Mouse (Mus musculus) thymus, adult 2 months (tissue): ENCODE results near the gene Riox2. TPM values are rescaled to one million over a fixed set of nuclear protein-coding genes. Genes with fewer than 3 reads are reported as not detected.

Source experiments
- DNase-seq: peaks from one replicate; pipeline ENCODE4 v3.0.0; 2021
- H3K27ac ChIP-seq: fragments of 200-500 bp; 2 replicates; pipeline ENCODE4 v1.5.1; 2012; ENCODE audit warnings: low read length, control low read depth; ENCODE audit not compliant: control insufficient read depth, insufficient read depth
- H3K27me3 ChIP-seq: fragments of 200-500 bp; 2 replicates; pipeline ENCODE4 v1.6.1; 2012; ENCODE audit warnings: mild to moderate bottlenecking, low read length, moderate library complexity, mixed read lengths; ENCODE audit not compliant: control insufficient read depth, insufficient read depth
- H3K36me3 ChIP-seq: fragments of 200-500 bp; 2 replicates; pipeline ENCODE4 v1.6.1; 2012; ENCODE audit warnings: mild to moderate bottlenecking, low read length, moderate library complexity; ENCODE audit not compliant: control insufficient read depth, insufficient read depth
- H3K4me1 ChIP-seq: fragments of 200-500 bp; replicated peaks from 2 replicates; pipeline ENCODE4 v1.6.1; 2012; ENCODE audit warnings: low read length; ENCODE audit not compliant: control insufficient read depth, insufficient read depth
- H3K4me3 ChIP-seq: fragments of 200-500 bp; 2 replicates; pipeline ENCODE4 v1.5.1; 2012; ENCODE audit warnings: mild to moderate bottlenecking, low read length, control low read depth, moderate library complexity; ENCODE audit not compliant: control insufficient read depth, insufficient read depth
- CTCF ChIP-seq: fragments of 200-500 bp; IDR thresholded peaks from 2 replicates; pipeline ENCODE4 v1.5.1; 2012; ENCODE audit warnings: mild to moderate bottlenecking, control low read depth, low read length, moderate library complexity, borderline replicate concordance; ENCODE audit not compliant: control insufficient read depth, poor library complexity, insufficient read depth; ENCODE audit errors: extremely low read depth
- POLR2A ChIP-seq: fragments of 200-500 bp; IDR thresholded peaks from 2 replicates; pipeline ENCODE4 v1.6.1; 2012; ENCODE audit warnings: mild to moderate bottlenecking, low read length, control low read depth, moderate library complexity; ENCODE audit not compliant: control insufficient read depth, poor library complexity, insufficient read depth; ENCODE audit errors: extremely low read depth
- WGBS: fragments of 180-500 bp; shearing (Covaris S2); methylation state at CpG from one replicate; pipeline ENCODE4 v1.1.7; 2018; 5-methylcytosine and 5-hydroxymethylcytosine counted together
- polyA plus RNA-seq: library from polyadenylated mRNA; depleted of rRNA; stranded (reverse); fragments of >200 nt; gene quantifications from 2 replicates; pipeline ENCODE4 v1.2.3, GENCODE M21; 2012; rRNA removed

Riox2 gene
- polyA plus RNA-seq, 1 experiment, result 8.9 TPM

DNA sequence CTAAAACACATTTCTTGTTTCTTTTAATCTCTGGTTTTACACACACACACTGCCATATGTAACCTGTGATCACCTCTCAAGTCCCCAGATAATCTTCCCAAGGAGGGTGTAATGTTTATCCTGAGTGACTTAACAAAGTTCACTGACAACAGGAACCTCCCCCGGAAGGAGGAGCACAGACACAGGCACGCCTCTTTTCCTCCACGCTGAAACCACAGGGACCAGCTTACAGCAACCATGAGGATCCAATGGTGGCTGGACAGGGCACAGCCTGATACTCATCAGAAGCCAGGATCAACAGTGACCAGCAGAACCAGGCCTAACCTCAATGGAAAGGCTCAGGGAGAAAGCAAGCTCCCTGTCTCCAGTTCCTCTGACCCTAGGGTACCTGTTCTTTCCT, 61.0 kb downstream of the Riox2 start:
- no peak for TF ChIP-seq CTCF
- no peak for TF ChIP-seq POLR2A

DNA sequence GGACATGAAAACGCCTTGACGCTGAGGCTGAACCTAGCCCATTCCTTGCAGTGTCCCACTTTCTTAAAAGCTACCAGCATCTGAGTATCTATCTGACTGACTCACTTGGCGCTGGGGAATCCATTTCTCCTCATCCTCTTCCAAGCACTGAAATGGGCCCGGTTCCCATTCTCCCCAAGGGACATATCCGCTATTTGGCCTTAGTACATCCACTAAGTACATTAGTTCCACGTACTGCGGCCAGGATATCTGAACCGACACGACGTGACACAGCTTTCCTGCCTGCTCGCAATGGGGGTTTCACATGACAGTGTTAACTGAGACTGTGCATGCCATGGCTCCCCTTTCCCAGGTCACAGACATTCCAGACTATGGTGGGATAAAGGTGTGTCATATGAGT, 62.8 kb downstream of the Riox2 start:
- H3K4me3 ChIP-seq, result no peak overlapping the region
- TF ChIP-seq CTCF (no peak), POLR2A (no peak)
- no peaks in the 10 kb centered on the region for H3K4me1 ChIP-seq
- no peak for DNase-seq
- WGBS, result 95% methylated on average over 11 of the region's 11 CpGs
- H3K27ac ChIP-seq, result no peak overlapping the region
- H3K36me3 ChIP-seq, result no peaks in the 10 kb centered on the region
- no peaks in the 10 kb centered on the region for H3K27me3 ChIP-seq

More for the DNA sequence above, 61.0 kb downstream of the Riox2 start:
- no peaks in the 10 kb centered on the region for H3K4me1 ChIP-seq
- no peaks in the 10 kb centered on the region for H3K27me3 ChIP-seq
- H3K36me3 ChIP-seq, result no peaks in the 10 kb centered on the region
- H3K27ac ChIP-seq, result no peak overlapping the region
- no peak overlapping the region for H3K4me3 ChIP-seq
- no peak for DNase-seq
- WGBS, result 36% methylated on average over 3 of the region's 3 CpGs

DNA sequence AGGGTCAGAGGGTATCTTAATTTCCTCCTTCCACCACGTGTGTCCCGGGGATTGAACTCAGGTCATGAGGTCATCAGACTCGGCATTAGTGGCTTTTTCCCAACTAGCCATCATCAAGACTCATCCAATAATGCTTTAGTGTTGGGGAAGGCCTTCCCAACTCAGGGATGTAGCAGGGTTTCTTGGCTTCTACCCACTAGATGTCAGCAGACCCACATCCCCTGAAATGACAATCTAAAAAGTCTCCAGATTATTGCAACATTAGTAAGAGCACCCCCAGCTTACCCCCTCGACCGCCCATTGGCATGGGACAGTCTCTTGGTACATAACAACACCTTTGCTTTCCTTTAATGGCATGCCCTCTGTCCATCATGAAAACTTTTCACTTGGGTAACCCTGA, 64.1 kb downstream of the Riox2 start:
- Histone ChIP-seq H3K27me3 (no peaks in the 10 kb centered on the region), H3K27ac (no peak overlapping the region), H3K4me1 (no peaks in the 10 kb centered on the region), H3K36me3 (no peaks in the 10 kb centered on the region), H3K4me3 (no peak overlapping the region)
- DNase-seq, result no peak
- no peak for TF ChIP-seq POLR2A
- no peak for TF ChIP-seq CTCF
- 91% methylated on average over 5 of the region's 5 CpGs for WGBS

DNA sequence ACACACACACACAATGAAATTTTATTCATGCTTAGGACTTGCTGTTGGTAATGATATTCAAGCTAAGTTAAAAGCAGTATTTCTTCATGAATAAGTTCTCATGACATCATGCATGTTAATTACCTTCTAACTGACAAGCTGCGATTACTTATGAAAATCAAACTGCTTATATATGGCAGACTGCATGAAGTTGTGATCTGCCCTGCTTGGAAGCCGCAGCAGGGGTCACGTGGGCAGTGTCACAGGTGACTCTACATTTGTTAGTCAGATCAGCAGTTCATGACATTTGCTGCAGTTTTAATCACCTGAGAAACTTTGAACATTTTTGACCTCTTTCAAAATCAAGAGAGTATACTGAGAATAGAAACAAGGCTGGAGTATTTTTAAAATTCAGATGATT, 69.4 kb downstream of the Riox2 start:
- Histone ChIP-seq H3K27me3 (no peaks in the 10 kb centered on the region), H3K36me3 (no peaks in the 10 kb centered on the region), H3K27ac (no peak overlapping the region), H3K4me3 (no peak overlapping the region), H3K4me1 (no peaks in the 10 kb centered on the region)
- 96% methylated on average over 3 of the region's 3 CpGs for WGBS
- TF ChIP-seq POLR2A (no peak), CTCF (no peak)
- no peak for DNase-seq

DNA sequence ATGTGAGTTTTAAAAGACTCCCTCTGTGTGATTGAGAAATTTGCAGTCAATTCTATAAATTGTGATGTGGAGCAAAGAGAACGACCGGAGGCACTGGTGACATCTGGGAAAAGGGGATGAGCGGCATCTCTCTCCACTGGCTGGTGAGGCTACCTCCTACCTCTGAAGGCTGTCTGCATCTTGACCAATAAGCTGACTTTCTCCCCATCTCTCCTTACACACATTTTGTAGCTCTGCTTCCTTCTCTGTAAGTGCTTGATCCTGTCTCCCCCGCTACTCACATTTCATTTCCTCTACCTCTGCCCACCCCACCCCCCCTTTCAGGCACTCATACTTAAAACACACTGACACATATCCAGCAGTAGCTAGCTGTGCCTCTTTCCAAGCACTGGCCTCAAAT, 69.8 kb downstream of the Riox2 start:
- H3K4me3 ChIP-seq, result no peak overlapping the region
- no peaks in the 10 kb centered on the region for H3K36me3 ChIP-seq
- TF ChIP-seq CTCF, result no peak
- no peak for TF ChIP-seq POLR2A
- DNase-seq, result no peak
- H3K27me3 ChIP-seq, result no peaks in the 10 kb centered on the region
- 95% methylated on average over 4 of the region's 4 CpGs for WGBS
- H3K4me1 ChIP-seq, result no peaks in the 10 kb centered on the region
- no peak overlapping the region for H3K27ac ChIP-seq

Other genes with a start within 250 kb of the Riox2 start
- gene Olfr201, start 199.1 kb upstream of the Riox2 start, polyA plus RNA-seq, result not detected in 2 replicates
- not detected in 2 replicates for gene Olfr202, start 185.0 kb upstream of the Riox2 start, polyA plus RNA-seq
- not detected in 2 replicates for gene Olfr203, start 172.9 kb upstream of the Riox2 start, polyA plus RNA-seq
- not detected in 2 replicates for gene Olfr204, start 153.5 kb upstream of the Riox2 start, polyA plus RNA-seq
- gene Olfr205, start 140.6 kb upstream of the Riox2 start, polyA plus RNA-seq, result not detected in 2 replicates
- not detected in 2 replicates for gene Olfr206, start 122.5 kb upstream of the Riox2 start, polyA plus RNA-seq
- gene Olfr209, start 107.8 kb upstream of the Riox2 start, polyA plus RNA-seq, result not detected in 2 replicates
- gene Gabrr3, start 64.4 kb upstream of the Riox2 start, polyA plus RNA-seq, result 0.03 TPM in 1 of 2 replicates, not detected in the other
- 1.0 and 1.4 TPM in 2 replicates for gene Crybg3, start 129.2 kb downstream of the Riox2 start, polyA plus RNA-seq
- gene Arl6, start 167.6 kb downstream of the Riox2 start, polyA plus RNA-seq, result 0.93 and 0.97 TPM in 2 replicates